Mouse (Mus musculus) spleen, adult 2 months (tissue): Measurements from ENCODE around the gene Siah2.

Experiments
- CTCF ChIP-seq: fragments of 200-500 bp; IDR thresholded peaks from 2 replicates; pipeline ENCODE4 v1.5.1; 2011; ENCODE audit warnings: mild to moderate bottlenecking, inconsistent platforms; ENCODE audit not compliant: insufficient read depth, insufficient read length, insufficient replicate concordance; ENCODE audit errors: extremely low read depth
- POLR2A ChIP-seq: fragments of 200-500 bp; IDR thresholded peaks from 2 replicates; pipeline ENCODE4 v1.6.1; 2011; ENCODE audit warnings: low read depth, low read length, inconsistent platforms

DNA sequence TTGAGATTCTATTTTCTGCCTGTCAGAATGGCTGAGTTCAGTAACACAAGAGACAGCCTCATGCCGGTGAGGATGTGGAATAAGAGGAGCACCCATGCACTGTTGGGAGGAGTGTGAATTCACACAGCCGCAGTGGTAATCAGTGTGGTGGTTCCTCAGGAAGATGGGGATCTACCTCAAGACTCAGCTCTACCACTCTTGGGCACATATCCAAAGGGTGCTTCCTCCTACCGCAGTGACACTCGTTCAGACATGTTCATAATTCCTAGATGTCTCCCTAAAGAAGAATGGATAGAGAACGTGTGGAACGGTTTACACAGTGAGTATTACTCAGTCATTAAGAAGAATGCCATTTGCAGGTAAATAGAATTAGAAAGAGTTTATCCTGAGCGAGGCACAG lies 3.1 kb downstream of the Siah2 start:
- TF ChIP-seq CTCF = no peak
- TF ChIP-seq POLR2A = no peak
